ENCODE assay signal across 9 mouse cellular contexts in the genomic region with DNA sequence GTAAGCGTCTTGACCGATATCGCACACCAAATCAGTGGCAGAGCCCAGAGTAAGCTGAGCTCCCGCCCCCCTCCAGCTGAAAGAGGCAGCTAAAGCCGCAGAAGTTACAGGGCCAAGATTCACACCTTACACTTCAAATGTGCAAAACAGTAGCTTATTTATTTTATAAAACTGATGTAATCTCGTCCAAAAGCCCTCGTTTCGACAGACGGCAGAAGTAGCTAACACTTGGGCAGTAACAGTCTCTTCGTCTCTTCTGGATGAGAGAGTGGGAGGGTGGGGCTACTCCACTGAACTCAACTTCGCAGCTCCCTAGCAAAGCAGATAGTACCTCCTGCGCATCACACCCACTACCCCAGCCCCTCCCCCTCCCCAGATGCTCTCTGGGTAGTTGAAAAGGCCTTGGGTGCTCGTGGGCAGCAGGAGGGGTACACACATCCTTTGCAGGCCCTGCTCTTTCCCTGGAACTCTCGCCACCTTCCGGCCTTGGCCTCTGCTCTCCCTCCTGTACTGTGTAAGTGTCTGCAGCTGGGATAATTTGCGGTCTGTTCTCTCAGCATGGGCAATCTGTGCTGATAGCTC.
DNase-seq lines count a peak whose midpoint lies in the region; ATAC-seq and TF ChIP-seq lines count a peak whose summit lies in the region.
"Had no signal": no experiment of that assay in that cellular context is flagged by ENCODE, and none has a peak within 500 bp of the region (broad histone marks: within the 10 kb centered on the region; RNA-seq: fewer than 3 reads in every experiment).

No protein-coding gene starts in this region.

- 14% methylated on average over 16 of the region's 16 CpGs for WGBS in heart, embryonic 14.5 days
- WGBS in heart, adult 2 months: 62% methylated on average over 16 of the region's 16 CpGs

- no peak for TF ChIP-seq POLR2A in heart, adult 2 months (IDR thresholded peaks at IDR 0.05; ENCODE audit: insufficient read depth, low read depth, low read length)
- TF ChIP-seq POLR2A in MEL (IDR thresholded peaks at IDR 0.05; ENCODE audit: control insufficient read depth in 1 of 2, insufficient read depth in 1 of 2, low read depth in 1 of 2, low read length in 2 of 2, poor library complexity in 1 of 2): no peak
- no peak for TF ChIP-seq POLR2A in embryonic fibroblast, embryonic 13.5 days (IDR thresholded peaks at IDR 0.05; ENCODE audit: low read depth, low read length)

- intact Hi-C loops in heart, adult 2 months (cut with DNase I): no loop called here

- no peaks in the 10 kb centered on the region for H3K9me3 ChIP-seq in heart, embryonic 14.5 days (ENCODE audit: control insufficient read depth, low read length)
- no peaks in the 10 kb centered on the region for H3K9me3 ChIP-seq in MEL (replicated peaks; ENCODE audit: insufficient read depth, low read length)

- H3K4me3 ChIP-seq in heart, embryonic 14.5 days (ENCODE audit: control insufficient read depth in 1 of 2, insufficient read depth in 1 of 2, low read depth in 1 of 2, low read length in 2 of 2): 0 out of 4 replicates have a peak overlapping the region, but pooled peaks of 1 of the 2 experiments have one; percentile 3
- H3K4me3 ChIP-seq in heart, adult 2 months: no peak overlapping the region
- peak overlapping the region; percentile 28 to 44 for H3K4me3 ChIP-seq in MEL (ENCODE audit: control insufficient read depth in 1 of 2, insufficient read depth in 1 of 2, low read depth in 2 of 2, low read length in 2 of 2)
- no peak overlapping the region for H3K4me3 ChIP-seq in embryonic fibroblast, embryonic 13.5 days (ENCODE audit: insufficient read depth, low read length)

- H3K9ac ChIP-seq in heart, embryonic 14.5 days (ENCODE audit: low read length): 0 out of 2 replicates have a peak overlapping the region, but pooled peaks have one; percentile 42
- no peak overlapping the region for H3K9ac ChIP-seq in heart, adult 2 months (ENCODE audit: low read depth, low read length)
- H3K9ac ChIP-seq in MEL (ENCODE audit: control insufficient read depth, low read depth, low read length, poor library complexity, severe bottlenecking): 0 out of 2 replicates have a peak overlapping the region, but pooled peaks have one; percentile 11

- no peaks in the 10 kb centered on the region for H3K36me3 ChIP-seq in heart, embryonic 14.5 days (ENCODE audit: control insufficient read depth, insufficient read depth, low read length)
- no peaks in the 10 kb centered on the region for H3K36me3 ChIP-seq in heart, adult 2 months (ENCODE audit: control insufficient read depth, insufficient read depth, low read length)
- peaks cover 0 to 16% of the 10 kb centered on the region in 2 experiments; a peak in 2 of 4 replicates for H3K36me3 ChIP-seq in MEL (ENCODE audit: control insufficient read depth in 1 of 2, insufficient read depth in 2 of 2, low read length in 2 of 2)

- H3K4me2 ChIP-seq in heart, embryonic 14.5 days (ENCODE audit: low read length): peak overlapping the region; percentile 50

- H3K27me3 ChIP-seq in heart, embryonic 14.5 days (ENCODE audit: control insufficient read depth, insufficient read depth, low read length): no peaks in the 10 kb centered on the region
- no peaks in the 10 kb centered on the region for H3K27me3 ChIP-seq in heart, adult 2 months (ENCODE audit: control insufficient read depth, insufficient read depth, low read length)
- H3K27me3 ChIP-seq in MEL (ENCODE audit: control insufficient read depth in 1 of 2, insufficient read depth in 2 of 2, low read length in 2 of 2): no peaks in the 10 kb centered on the region

- peak; percentile 73; the same call in 1 of the 2 replicates for ATAC-seq in heart, embryonic 14.5 days (ENCODE audit: insufficient number of reproducible peaks, insufficient read depth, low FRiP score, low read depth)

- TF ChIP-seq RAD21 in MEL (IDR thresholded peaks at IDR 0.05; ENCODE audit: low read depth, low read length): no peak

- H3K27ac ChIP-seq in heart, embryonic 14.5 days (replicated peaks in 1 of 2; ENCODE audit: control insufficient read depth in 1 of 2, insufficient read depth in 1 of 2, low read depth in 2 of 2, low read length in 2 of 2): peak overlapping the region in 1 of 2 experiments; percentile 64; a peak in 2 of 4 replicates
- H3K27ac ChIP-seq in heart, adult 2 months: no peak overlapping the region
- no peak overlapping the region for H3K27ac ChIP-seq in MEL (ENCODE audit: control insufficient read depth, low read depth, low read length)
- H3K27ac ChIP-seq in embryonic fibroblast, embryonic 13.5 days (ENCODE audit: insufficient read depth, low read length): peak overlapping the region; percentile 30

- no peak for TF ChIP-seq CTCF in heart, adult 2 months (IDR thresholded peaks at IDR 0.05)
- no peak for TF ChIP-seq CTCF in MEL (IDR thresholded peaks at IDR 0.05 in 2 of 3, conservative IDR thresholded peaks at IDR 0.05 in 1 of 3; ENCODE audit: control insufficient read depth in 1 of 3, insufficient read depth in 1 of 3, low read depth in 2 of 3, low read length in 3 of 3, poor library complexity in 1 of 3, severe bottlenecking in 1 of 3)
- TF ChIP-seq CTCF in embryonic fibroblast, embryonic 13.5 days (IDR thresholded peaks at IDR 0.05; ENCODE audit: borderline replicate concordance, insufficient read depth, low read length): no peak

- H3K4me1 ChIP-seq in heart, embryonic 14.5 days (ENCODE audit: control insufficient read depth in 2 of 2, insufficient read depth in 2 of 2, low read length in 2 of 2): peaks cover 22 to 36% of the 10 kb centered on the region in 2 experiments
- H3K4me1 ChIP-seq in heart, adult 2 months (ENCODE audit: control insufficient read depth, insufficient read depth, low read length): no peaks in the 10 kb centered on the region; the same call in 1 of the 2 replicates
- peaks cover 10 to 24% of the 10 kb centered on the region in 2 experiments for H3K4me1 ChIP-seq in MEL (ENCODE audit: control insufficient read depth in 1 of 2, insufficient read depth in 2 of 2, low read length in 2 of 2)
- H3K4me1 ChIP-seq in embryonic fibroblast, embryonic 13.5 days (ENCODE audit: control insufficient read depth, insufficient read depth, low read length): peaks cover 22% of the 10 kb centered on the region

- H3K79me2 ChIP-seq in heart, adult 2 months (replicated peaks; ENCODE audit: control insufficient read depth, insufficient read depth, low read length): no peaks in the 10 kb centered on the region
- H3K79me2 ChIP-seq in MEL (ENCODE audit: control insufficient read depth, insufficient read depth, low read length, poor library complexity): no peaks in the 10 kb centered on the region

- TF ChIP-seq EP300 in heart, adult 2 months (IDR thresholded peaks at IDR 0.05; ENCODE audit: insufficient read depth, low read depth, low read length): no peak
- no peak for TF ChIP-seq EP300 in MEL (IDR thresholded peaks at IDR 0.05; ENCODE audit: low read depth in 1 of 2, low read length in 2 of 2)

- DNase-seq in heart, adult 2 months: no peak
- peak; percentile 55 for DNase-seq in MEL (ENCODE audit: low read depth, low spot score)
- DNase-seq in mesoderm, embryonic 11.5 days (ENCODE audit: low read depth, low spot score): peak; percentile 47
- no peak for DNase-seq in adrenal gland, adult 8-10 months
- DNase-seq in gastrocnemius, adult 18-20 months (ENCODE audit: low spot score): no peak
- DNase-seq in layer of hippocampus, adult 9-11 months: no peak
- DNase-seq: cerebellum, adult 11 months had no signal

TF ChIP-seq in MEL, 35 proteins besides CTCF, POLR2A, EP300 and RAD21:
- TF ChIP-seq ETS1 (IDR thresholded peaks at IDR 0.05; ENCODE audit: low read depth, low read length) (0 out of 2 replicates have a peak, but pooled peaks have one; percentile 14), GATA1 (IDR thresholded peaks at IDR 0.05; ENCODE audit: low read depth, low read length) (peak; percentile 41), RCOR1 (IDR thresholded peaks at IDR 0.05; ENCODE audit: low read depth, low read length) (no peak), MXI1 (IDR thresholded peaks at IDR 0.05; ENCODE audit: low read depth, low read length) (no peak)

Comparison
In these comparisons a context has a peak if more than half of its experiments do, and no peak if none do; other contexts are left out.
1. H3K4me3 ChIP-seq: peak in MEL (2 of 2); none in heart, adult 2 months (single experiment) and embryonic fibroblast, embryonic 13.5 days (single experiment).
2. DNase-seq: peak in MEL (single experiment) and mesoderm, embryonic 11.5 days (single experiment); none in heart, adult 2 months (0 of 2), adrenal gland, adult 8-10 months (single experiment), gastrocnemius, adult 18-20 months (single experiment) and layer of hippocampus, adult 9-11 months (single experiment).